Mouse (Mus musculus) C3H10T1/2 (cell line): ENCODE measurements around the gene Tigit. TPM values are rescaled to one million over a fixed set of nuclear protein-coding genes. Genes with fewer than 3 reads are reported as not detected.

Source experiments
- polyA plus RNA-seq, 2 experiments: library from polyadenylated mRNA; unstranded; fragments of >200 nt; fragmentation: generic; extraction: Trizol; gene quantifications; one replicate each; pipeline ENCODE4 v1.2.1; 2012; ENCODE audit warnings: missing spikeins in 2 of 2

Gene Tigit
- under 1 TPM in 1 of 2 experiments, not detected in 1; 0.20 TPM for polyA plus RNA-seq

GRCm38 (mm10) chr16:43663978-43664579 is at the start of gene Tigit:
Gene Tigit, minus strand, starts transcription at chr16:43664146.

Other genes with a start within 250 kb of the Tigit start
- not detected for gene Drd3, start 89.9 kb upstream of the Tigit start, polyA plus RNA-seq
- gene Ccdc191, start 225.7 kb upstream of the Tigit start, polyA plus RNA-seq = 1 to 10 TPM in 1 of 2 experiments, under 1 TPM in 1; 0.48 to 5.8 TPM